Mouse (Mus musculus): ENCODE data around the gene Sh2b1. TPM values are rescaled to one million over a fixed set of nuclear protein-coding genes. Genes with fewer than 3 reads are reported as not detected.

Sh2b1 gene
- polyA plus RNA-seq, 1 experiment from 2014 or later: 44.3 TPM

DNA sequence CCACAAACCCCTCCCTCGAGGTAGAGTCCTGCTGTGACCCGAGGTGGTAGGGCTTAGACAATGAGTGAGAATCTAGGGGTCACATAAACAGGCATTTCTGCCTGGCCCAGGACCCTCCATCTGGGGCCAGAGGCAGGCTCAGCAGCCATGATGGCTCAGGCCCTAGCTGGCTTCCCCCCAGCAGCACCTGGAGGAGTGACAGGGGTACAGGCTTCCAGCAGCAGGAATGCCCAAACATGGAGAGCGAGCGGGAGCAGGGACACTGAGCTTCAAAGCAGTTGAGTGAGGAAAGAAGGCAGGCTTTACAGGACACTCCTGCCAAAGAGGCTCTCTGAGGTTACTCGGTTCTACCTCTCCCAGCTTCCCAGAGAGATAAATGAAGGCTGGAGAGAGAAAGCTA is 10.4 kb downstream of the Sh2b1 start:
- Histone ChIP-seq H3K9me3 (ENCODE audit: control insufficient read depth, low read length) (no peaks in the 10 kb centered on the region), H3K4me1 (ENCODE audit: control insufficient read depth, insufficient read depth, low read length) (peaks cover 7% of the 10 kb centered on the region), H3K27ac (replicated peaks; ENCODE audit: low read depth, low read length) (peak overlapping the region; percentile 28; the same call in 1 of the 2 replicates), H3K27me3 (replicated peaks; ENCODE audit: control insufficient read depth, insufficient read depth, low read length) (no peaks in the 10 kb centered on the region), H3K4me2 (ENCODE audit: low read depth, low read length) (no peak overlapping the region), H3K4me3 (ENCODE audit: low read depth, low read length) (no peak overlapping the region), H3K9ac (ENCODE audit: low read depth, low read length) (no peak overlapping the region), H3K36me3 (ENCODE audit: control insufficient read depth, insufficient read depth, low read length) (peaks cover 39% of the 10 kb centered on the region)
- no peak for DNase-seq (ENCODE audit: low spot score)
- ATAC-seq (ENCODE audit: low read depth): no peak
- WGBS: 47% methylated on average over 5 of the region's 5 CpGs

DNA sequence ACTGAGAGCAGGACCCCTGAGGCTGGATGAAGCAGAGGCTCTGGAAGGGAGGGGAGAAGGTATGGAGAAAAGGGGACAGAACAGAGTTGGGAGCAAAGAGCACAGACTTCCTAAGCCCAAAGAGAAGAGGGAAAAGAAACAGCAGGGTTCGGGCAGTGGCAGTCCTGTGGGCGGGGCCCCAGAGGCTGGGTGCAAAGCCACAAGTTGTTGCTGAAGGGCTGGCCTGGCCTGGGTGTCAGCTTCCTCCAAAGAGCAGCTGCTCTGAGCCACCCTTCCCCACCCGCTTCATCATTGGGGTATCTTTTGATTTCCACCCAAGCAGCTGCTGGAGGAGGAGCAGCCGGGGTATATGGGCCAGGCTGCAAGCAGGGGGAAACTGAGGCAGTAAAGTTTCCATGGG is 11.1 kb downstream of the Sh2b1 start:
- ATAC-seq (ENCODE audit: low read depth): no peak

DNA sequence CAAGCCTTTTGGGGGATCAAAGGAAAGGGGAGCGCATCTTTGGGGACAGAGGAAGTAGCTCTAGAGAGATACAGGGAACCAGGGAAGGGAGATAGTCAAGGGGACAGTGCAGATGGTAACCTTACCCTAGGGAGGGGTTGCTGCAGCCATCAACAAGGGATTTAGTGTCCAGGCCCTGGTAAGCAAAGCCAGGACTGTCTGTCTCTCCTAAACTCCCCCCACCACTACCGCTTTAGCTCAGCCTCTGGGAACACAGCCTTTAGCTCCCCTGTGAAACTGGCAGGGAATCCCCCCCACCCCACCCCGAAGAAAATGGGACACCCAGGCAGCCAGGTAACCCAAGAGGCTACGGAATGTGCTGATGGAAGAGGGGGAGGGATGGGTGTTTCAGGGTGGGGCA is 11.7 kb downstream of the Sh2b1 start:
- no peak overlapping the region for H3K4me3 ChIP-seq (ENCODE audit: low read depth, low read length)
- peak overlapping the region; percentile 67; the same call in 1 of the 2 replicates for H3K27ac ChIP-seq (replicated peaks; ENCODE audit: low read depth, low read length)
- WGBS: 45% methylated on average over 4 of the region's 4 CpGs
- ATAC-seq (ENCODE audit: low read depth) (no peak), DNase-seq (ENCODE audit: low spot score) (no peak)
- H3K4me1 ChIP-seq (ENCODE audit: control insufficient read depth, insufficient read depth, low read length): peaks cover 7% of the 10 kb centered on the region
- H3K27me3 ChIP-seq (replicated peaks; ENCODE audit: control insufficient read depth, insufficient read depth, low read length): no peaks in the 10 kb centered on the region
- no peaks in the 10 kb centered on the region for H3K9me3 ChIP-seq (ENCODE audit: control insufficient read depth, low read length)
- H3K4me2 ChIP-seq (ENCODE audit: low read depth, low read length): no peak overlapping the region
- H3K9ac ChIP-seq (ENCODE audit: low read depth, low read length): no peak overlapping the region
- H3K36me3 ChIP-seq (ENCODE audit: control insufficient read depth, insufficient read depth, low read length): peaks cover 26% of the 10 kb centered on the region

More for the DNA sequence above, 11.1 kb downstream of the Sh2b1 start:
- H3K36me3 ChIP-seq (ENCODE audit: control insufficient read depth, insufficient read depth, low read length): peaks cover 32% of the 10 kb centered on the region
- H3K27me3 ChIP-seq (replicated peaks; ENCODE audit: control insufficient read depth, insufficient read depth, low read length): no peaks in the 10 kb centered on the region
- H3K27ac ChIP-seq (replicated peaks; ENCODE audit: low read depth, low read length): peak overlapping the region; percentile 67
- no peak overlapping the region for H3K4me3 ChIP-seq (ENCODE audit: low read depth, low read length)
- peaks cover 7% of the 10 kb centered on the region for H3K4me1 ChIP-seq (ENCODE audit: control insufficient read depth, insufficient read depth, low read length)
- H3K9ac ChIP-seq (ENCODE audit: low read depth, low read length): no peak overlapping the region
- H3K9me3 ChIP-seq (ENCODE audit: control insufficient read depth, low read length): no peaks in the 10 kb centered on the region
- DNase-seq (ENCODE audit: low spot score): peak; percentile 70
- 64% methylated on average over 3 of the region's 4 CpGs for WGBS
- H3K4me2 ChIP-seq (ENCODE audit: low read depth, low read length): no peak overlapping the region

DNA sequence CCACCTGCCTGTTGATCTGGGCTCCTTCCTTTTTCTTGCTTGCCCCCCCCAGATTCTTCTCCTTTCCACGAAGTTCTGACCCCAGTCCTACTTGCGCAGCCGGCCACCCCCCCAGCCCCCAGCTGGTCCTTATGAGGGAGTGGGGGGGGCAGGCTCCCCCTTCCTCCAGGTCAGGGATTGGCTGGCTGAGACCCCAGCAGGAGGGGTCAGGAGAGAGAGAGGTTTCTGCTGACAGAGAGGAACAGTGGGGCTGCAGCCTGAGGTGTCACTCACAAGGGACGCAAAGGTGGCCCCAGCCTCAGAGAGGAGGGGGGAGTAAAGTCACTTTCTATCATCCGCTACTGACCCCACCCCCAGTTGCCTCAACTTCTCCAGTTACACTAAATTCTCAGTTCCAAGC is 12.2 kb downstream of the Sh2b1 start, which contains the start of gene Atp2a1:
TSS of gene Atp2a1 (minus strand) at position 105 of the 400 bp plus-strand sequence.
- peaks cover 21% of the 10 kb centered on the region for H3K36me3 ChIP-seq (ENCODE audit: control insufficient read depth, insufficient read depth, low read length)
- H3K4me2 ChIP-seq (ENCODE audit: low read depth, low read length): no peak within 1 kb of the TSS
- H3K27ac ChIP-seq (replicated peaks; ENCODE audit: low read depth, low read length): peak within 1 kb of the TSS; percentile 67
- peak; percentile 34 for DNase-seq (ENCODE audit: low spot score)
- peak within 1 kb of the TSS; percentile 8; the same call in 1 of the 2 replicates for H3K4me3 ChIP-seq (ENCODE audit: low read depth, low read length)
- H3K9ac ChIP-seq (ENCODE audit: low read depth, low read length): 0 out of 2 replicates have a peak within 1 kb of the TSS, but pooled peaks have one; percentile 23
- no peak for ATAC-seq (ENCODE audit: low read depth)
- H3K9me3 ChIP-seq (ENCODE audit: control insufficient read depth, low read length): no peaks in the 10 kb centered on the region
- peaks cover 7% of the 10 kb centered on the region for H3K4me1 ChIP-seq (ENCODE audit: control insufficient read depth, insufficient read depth, low read length)
- WGBS: 45% methylated on average over 5 of the region's 5 CpGs
- no peaks in the 10 kb centered on the region for H3K27me3 ChIP-seq (replicated peaks; ENCODE audit: control insufficient read depth, insufficient read depth, low read length)

DNA sequence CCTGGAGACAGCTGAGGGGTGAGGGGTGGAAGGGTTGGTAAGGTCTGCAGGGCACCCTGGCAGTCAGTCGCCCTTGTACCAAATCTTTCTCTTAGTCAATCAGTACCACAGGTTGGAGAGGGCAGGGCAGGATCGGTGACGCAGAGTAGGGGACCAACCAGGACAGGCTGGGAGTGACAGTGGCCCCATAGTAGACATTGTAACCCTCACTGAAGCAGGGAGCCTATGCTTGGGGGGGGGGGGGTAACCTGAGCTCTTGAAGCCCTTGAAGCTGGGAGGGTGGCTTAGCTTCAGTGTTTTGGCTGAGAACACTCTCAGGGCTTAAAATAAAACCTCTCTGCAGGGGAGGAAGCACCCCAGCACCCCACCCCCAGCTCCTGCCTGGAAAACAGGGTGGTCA is 13.6 kb downstream of the Sh2b1 start:
- Histone ChIP-seq H3K36me3 (ENCODE audit: control insufficient read depth, insufficient read depth, low read length) (peaks cover 7% of the 10 kb centered on the region; the same call in 1 of the 2 replicates), H3K4me2 (ENCODE audit: low read depth, low read length) (no peak overlapping the region), H3K9ac (ENCODE audit: low read depth, low read length) (peak overlapping the region; percentile 23; the same call in 1 of the 2 replicates), H3K4me3 (ENCODE audit: low read depth, low read length) (0 out of 2 replicates have a peak overlapping the region, but pooled peaks have one; percentile 8), H3K9me3 (ENCODE audit: control insufficient read depth, low read length) (no peaks in the 10 kb centered on the region), H3K4me1 (ENCODE audit: control insufficient read depth, insufficient read depth, low read length) (peaks cover 7% of the 10 kb centered on the region), H3K27me3 (replicated peaks; ENCODE audit: control insufficient read depth, insufficient read depth, low read length) (no peaks in the 10 kb centered on the region), H3K27ac (replicated peaks; ENCODE audit: low read depth, low read length) (peak overlapping the region; percentile 15; the same call in 1 of the 2 replicates)
- 65% methylated on average over 3 of the region's 3 CpGs for WGBS
- ATAC-seq (ENCODE audit: low read depth) (no peak), DNase-seq (ENCODE audit: low spot score) (peak; percentile 8)

DNA sequence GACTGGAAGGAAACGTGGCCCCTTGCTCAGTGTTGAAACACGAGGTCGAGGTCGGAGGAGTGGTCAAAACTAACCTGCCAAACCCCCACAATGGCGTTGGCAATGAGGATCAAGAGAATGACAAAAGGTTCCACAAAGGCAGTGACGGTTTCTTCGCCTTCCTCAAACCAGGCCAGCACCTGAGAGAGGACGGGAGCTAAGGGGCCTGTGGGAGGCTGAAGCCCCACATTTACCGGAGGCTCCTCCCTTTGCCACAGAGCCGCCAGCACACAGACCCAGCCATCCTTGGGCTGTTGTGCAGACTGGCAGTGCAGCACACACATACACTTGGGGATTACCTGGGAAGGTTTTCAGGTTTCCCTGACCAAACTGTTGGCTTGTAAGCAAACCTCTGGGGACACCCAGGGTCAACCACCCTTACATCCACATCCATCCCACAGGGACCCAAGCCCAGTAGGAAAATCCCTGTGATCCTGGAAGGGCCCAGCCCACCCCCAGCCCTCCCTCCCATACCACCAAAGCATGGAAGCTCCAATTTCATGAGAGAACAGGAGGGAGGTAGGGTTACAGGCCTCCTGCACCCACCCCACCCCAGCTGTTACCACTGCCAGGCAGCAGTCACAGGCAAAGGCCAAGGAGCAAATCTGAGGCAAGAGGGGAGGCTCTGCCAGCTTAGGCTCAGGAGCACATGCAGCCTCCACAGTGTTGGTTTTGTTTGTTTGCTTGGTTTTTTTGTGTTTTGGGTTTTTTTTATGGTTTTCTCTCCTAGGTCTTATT is 14.4 kb downstream of the Sh2b1 start:
- no peak overlapping the region; the same call in 1 of the 2 replicates for H3K27ac ChIP-seq (replicated peaks; ENCODE audit: low read depth, low read length)
- ATAC-seq (ENCODE audit: low read depth) (peak; percentile 56), DNase-seq (ENCODE audit: low spot score) (peak; percentile 65)
- WGBS: 42% methylated on average over 10 of the region's 10 CpGs
- no peaks in the 10 kb centered on the region for H3K36me3 ChIP-seq (ENCODE audit: control insufficient read depth, insufficient read depth, low read length)
- no peak overlapping the region for H3K4me3 ChIP-seq (ENCODE audit: low read depth, low read length)
- no peaks in the 10 kb centered on the region for H3K9me3 ChIP-seq (ENCODE audit: control insufficient read depth, low read length)
- no peaks in the 10 kb centered on the region for H3K27me3 ChIP-seq (replicated peaks; ENCODE audit: control insufficient read depth, insufficient read depth, low read length)
- no peak overlapping the region for H3K9ac ChIP-seq (ENCODE audit: low read depth, low read length)
- peaks cover 7% of the 10 kb centered on the region for H3K4me1 ChIP-seq (ENCODE audit: control insufficient read depth, insufficient read depth, low read length)
- H3K4me2 ChIP-seq (ENCODE audit: low read depth, low read length): no peak overlapping the region; the same call in 1 of the 2 replicates

DNA sequence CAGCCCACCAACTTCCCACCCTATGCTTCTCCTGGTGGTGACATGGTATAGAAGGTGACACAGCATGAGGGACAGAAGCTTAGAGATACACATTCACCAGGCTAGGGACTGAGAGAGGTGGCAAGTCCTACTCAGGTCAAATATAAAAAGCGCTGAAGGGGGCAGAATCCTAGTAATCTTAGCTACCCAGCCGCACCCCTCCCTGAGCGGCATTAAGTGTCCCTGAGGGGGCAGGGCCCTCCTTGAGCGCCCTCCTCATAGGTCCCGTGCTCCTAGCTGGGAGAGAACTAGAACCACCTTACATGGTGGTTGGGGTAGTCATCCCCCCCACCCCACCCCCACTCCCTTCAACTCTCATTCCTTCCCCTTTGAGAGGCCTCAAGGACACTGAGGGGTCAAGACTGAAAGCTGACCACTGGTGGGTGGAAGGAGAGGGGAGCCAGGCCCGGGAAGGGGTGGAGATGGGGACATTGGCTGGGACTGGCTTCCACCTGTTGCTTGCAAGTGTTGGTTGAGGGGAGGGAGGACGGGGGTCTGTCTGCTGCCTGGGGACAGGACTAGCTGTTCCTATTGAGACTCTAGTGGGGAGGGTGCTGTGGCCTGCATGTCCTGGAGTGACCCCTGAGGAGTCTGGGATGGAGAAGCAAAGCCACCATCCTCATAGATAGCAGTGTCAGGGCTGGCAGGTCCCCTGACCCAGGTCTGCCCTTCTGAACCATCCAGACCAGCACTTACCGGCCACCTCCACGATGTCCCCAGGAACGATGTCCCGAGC is 16.2 kb downstream of the Sh2b1 start:
- ATAC-seq (ENCODE audit: low read depth) (no peak), DNase-seq (ENCODE audit: low spot score) (no peak)
- peaks cover 4% of the 10 kb centered on the region; the same call in 1 of the 2 replicates for H3K4me1 ChIP-seq (ENCODE audit: control insufficient read depth, insufficient read depth, low read length)
- no peak overlapping the region for H3K27ac ChIP-seq (replicated peaks; ENCODE audit: low read depth, low read length)
- H3K27me3 ChIP-seq (replicated peaks; ENCODE audit: control insufficient read depth, insufficient read depth, low read length): no peaks in the 10 kb centered on the region
- H3K9me3 ChIP-seq (ENCODE audit: control insufficient read depth, low read length): no peaks in the 10 kb centered on the region
- no peak overlapping the region for H3K4me3 ChIP-seq (ENCODE audit: low read depth, low read length)
- no peak overlapping the region for H3K9ac ChIP-seq (ENCODE audit: low read depth, low read length)
- no peaks in the 10 kb centered on the region for H3K36me3 ChIP-seq (ENCODE audit: control insufficient read depth, insufficient read depth, low read length)
- WGBS: 71% methylated on average over 8 of the region's 11 CpGs
- H3K4me2 ChIP-seq (ENCODE audit: low read depth, low read length): no peak overlapping the region

DNA sequence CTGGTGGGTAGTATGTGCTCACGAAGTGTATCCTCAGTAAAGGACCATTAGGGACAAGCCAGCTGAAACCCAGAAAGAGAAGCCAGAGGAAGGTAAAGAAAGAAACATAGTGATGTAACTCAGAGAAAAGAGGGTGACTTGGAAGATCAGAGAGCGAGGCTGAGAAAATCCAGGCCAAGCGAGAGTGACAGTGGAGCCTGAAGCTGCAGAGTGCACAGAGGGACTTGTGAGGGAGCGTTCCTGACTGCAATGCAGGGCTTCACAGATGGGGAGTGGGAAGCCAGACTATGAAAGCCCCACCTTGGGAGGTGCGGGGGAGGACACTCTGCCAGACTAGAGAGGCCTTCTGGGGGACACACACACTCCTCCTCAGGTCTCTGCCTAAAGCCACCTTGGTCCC is 17.0 kb downstream of the Sh2b1 start:
- no peak for ATAC-seq (ENCODE audit: low read depth)
- no peak overlapping the region for H3K27ac ChIP-seq (replicated peaks; ENCODE audit: low read depth, low read length)
- H3K4me3 ChIP-seq (ENCODE audit: low read depth, low read length): no peak overlapping the region
- no peaks in the 10 kb centered on the region for H3K27me3 ChIP-seq (replicated peaks; ENCODE audit: control insufficient read depth, insufficient read depth, low read length)
- H3K9ac ChIP-seq (ENCODE audit: low read depth, low read length): no peak overlapping the region
- H3K9me3 ChIP-seq (ENCODE audit: control insufficient read depth, low read length): no peaks in the 10 kb centered on the region
- no peak overlapping the region for H3K4me2 ChIP-seq (ENCODE audit: low read depth, low read length)
- DNase-seq (ENCODE audit: low spot score): no peak
- no peaks in the 10 kb centered on the region for H3K36me3 ChIP-seq (ENCODE audit: control insufficient read depth, insufficient read depth, low read length)
- H3K4me1 ChIP-seq (ENCODE audit: control insufficient read depth, insufficient read depth, low read length): no peaks in the 10 kb centered on the region
- 76% methylated on average over 5 of the region's 5 CpGs for WGBS

Measured in embryonic facial prominence, embryonic 14.5 days (tissue).